ENCODE assay signal across 10 mouse cellular contexts in genomic region chr13:59453045-59453444, GRCm38 (mm10).
DNase-seq lines count a peak whose midpoint lies in the region; ATAC-seq and TF ChIP-seq lines count a peak whose summit lies in the region.
"Had no signal": no experiment of that assay in that cellular context is flagged by ENCODE, and none has a peak within 500 bp of the region (broad histone marks: within the 10 kb centered on the region; RNA-seq: fewer than 3 reads in every experiment).

No protein-coding gene starts in this region.

- no peak for TF ChIP-seq CTCF in kidney, postnatal 0 days (IDR thresholded peaks at IDR 0.05; ENCODE audit: low read depth)

- no peak overlapping the region for H3K4me2 ChIP-seq in hindbrain, embryonic 15.5 days
- H3K4me2 ChIP-seq in hindbrain, embryonic 16.5 days (ENCODE audit: low read length): no peak overlapping the region
- H3K4me2 ChIP-seq in kidney, postnatal 0 days (ENCODE audit: low read length): no peak overlapping the region
- H3K4me2 ChIP-seq: liver, embryonic 13.5 days had no signal

- no peak for ATAC-seq in hindbrain, embryonic 15.5 days (ENCODE audit: low FRiP score, low read depth)
- ATAC-seq in hindbrain, embryonic 16.5 days: no peak
- ATAC-seq in kidney, postnatal 0 days (replicated peaks; ENCODE audit: low FRiP score, low read depth): no peak
- ATAC-seq in CD4-positive, CD25-positive, alpha-beta regulatory T cell, adult 4 months: no peak

- H3K27me3 ChIP-seq in hindbrain, embryonic 15.5 days: no peaks in the 10 kb centered on the region
- H3K27me3 ChIP-seq in hindbrain, embryonic 16.5 days (replicated peaks; ENCODE audit: control insufficient read depth, insufficient read depth, low read length): no peaks in the 10 kb centered on the region
- H3K27me3 ChIP-seq in embryonic facial prominence, embryonic 10.5 days (replicated peaks; ENCODE audit: low read depth, poor library complexity, severe bottlenecking): no peaks in the 10 kb centered on the region
- no peaks in the 10 kb centered on the region for H3K27me3 ChIP-seq in kidney, postnatal 0 days (ENCODE audit: insufficient read depth, low read length)
- H3K27me3 ChIP-seq: liver, embryonic 13.5 days had no signal

- H3K4me3 ChIP-seq in hindbrain, embryonic 15.5 days: no peak overlapping the region
- no peak overlapping the region for H3K4me3 ChIP-seq in hindbrain, embryonic 16.5 days (ENCODE audit: low read length)
- no peak overlapping the region for H3K4me3 ChIP-seq in embryonic facial prominence, embryonic 10.5 days
- H3K4me3 ChIP-seq in kidney, postnatal 0 days (replicated peaks; ENCODE audit: low read depth, low read length): no peak overlapping the region
- H3K4me3 ChIP-seq: erythroblast, embryonic 14.5 days; liver, embryonic 13.5 days had no signal

- H3K4me1 ChIP-seq in hindbrain, embryonic 15.5 days (replicated peaks): peaks cover 14% of the 10 kb centered on the region
- H3K4me1 ChIP-seq in hindbrain, embryonic 16.5 days (ENCODE audit: control insufficient read depth, insufficient read depth, low read depth, low read length): peaks cover 3% of the 10 kb centered on the region
- H3K4me1 ChIP-seq in embryonic facial prominence, embryonic 10.5 days: peaks cover 36% of the 10 kb centered on the region
- H3K4me1 ChIP-seq in kidney, postnatal 0 days (replicated peaks; ENCODE audit: insufficient read depth, low read length): peaks cover 10% of the 10 kb centered on the region; the same call in 1 of the 2 replicates

- WGBS in hindbrain, embryonic 15.5 days: 68% methylated on average over 2 of the region's 2 CpGs
- 57% methylated on average over 2 of the region's 2 CpGs for WGBS in hindbrain, embryonic 16.5 days
- 36% methylated on average over 2 of the region's 2 CpGs for WGBS in embryonic facial prominence, embryonic 10.5 days
- whole genome bisulfite sequencing in kidney, postnatal 0 days: 36% methylated on average over 2 of the region's 2 CpGs

- H3K9ac ChIP-seq in hindbrain, embryonic 15.5 days: no peak overlapping the region
- no peak overlapping the region for H3K9ac ChIP-seq in hindbrain, embryonic 16.5 days (ENCODE audit: low read depth, low read length)
- no peak overlapping the region for H3K9ac ChIP-seq in kidney, postnatal 0 days (ENCODE audit: low read depth, low read length)
- H3K9ac ChIP-seq: liver, embryonic 13.5 days had no signal

- H3K9me3 ChIP-seq in hindbrain, embryonic 15.5 days: no peaks in the 10 kb centered on the region
- no peaks in the 10 kb centered on the region for H3K9me3 ChIP-seq in hindbrain, embryonic 16.5 days (ENCODE audit: control insufficient read depth, low read length)
- H3K9me3 ChIP-seq in embryonic facial prominence, embryonic 10.5 days: no peaks in the 10 kb centered on the region
- no peaks in the 10 kb centered on the region for H3K9me3 ChIP-seq in kidney, postnatal 0 days (replicated peaks; ENCODE audit: low read length)
- H3K9me3 ChIP-seq: liver, embryonic 13.5 days had no signal

- H3K27ac ChIP-seq in hindbrain, embryonic 15.5 days (replicated peaks): 0 out of 2 replicates have a peak overlapping the region, but pooled peaks have one; percentile 32
- no peak overlapping the region for H3K27ac ChIP-seq in hindbrain, embryonic 16.5 days (ENCODE audit: low read depth, low read length)
- peak overlapping the region; percentile 73; the same call in 1 of the 2 replicates for H3K27ac ChIP-seq in embryonic facial prominence, embryonic 10.5 days (replicated peaks)
- H3K27ac ChIP-seq in kidney, postnatal 0 days: 0 out of 2 replicates have a peak overlapping the region, but pooled peaks have one; percentile 8
- H3K27ac ChIP-seq: liver, embryonic 13.5 days had no signal

- peak; percentile 58 for DNase-seq in embryonic facial prominence, embryonic 10.5 days (ENCODE audit: low spot score)
- DNase-seq in kidney, postnatal 0 days (ENCODE audit: low spot score): peak; percentile 70
- DNase-seq in lung, postnatal 4 days: peak; percentile 42 to 51
- no peak for DNase-seq in layer of hippocampus, adult 11-12 months (ENCODE audit: low spot score)
- no peak for DNase-seq in thymus, adult 18-20 months
- DNase-seq: liver, embryonic 13.5 days had no signal

- 0 out of 2 replicates have a peak, but pooled peaks cover 6% of the 10 kb centered on the region for H3K36me3 ChIP-seq in hindbrain, embryonic 15.5 days
- peaks cover 7% of the 10 kb centered on the region for H3K36me3 ChIP-seq in hindbrain, embryonic 16.5 days (ENCODE audit: control insufficient read depth, insufficient read depth, low read length)
- H3K36me3 ChIP-seq in embryonic facial prominence, embryonic 10.5 days (replicated peaks): no peaks in the 10 kb centered on the region
- 0 out of 2 replicates have a peak, but pooled peaks cover 8% of the 10 kb centered on the region for H3K36me3 ChIP-seq in kidney, postnatal 0 days (ENCODE audit: insufficient read depth, low read length)

Comparison
In these comparisons a context has a peak if more than half of its experiments do, and no peak if none do; other contexts are left out.
1. DNase-seq: peak in embryonic facial prominence, embryonic 10.5 days (single experiment), kidney, postnatal 0 days (single experiment) and lung, postnatal 4 days (2 of 2); none in layer of hippocampus, adult 11-12 months (single experiment) and thymus, adult 18-20 months (0 of 2).